9 mouse cellular contexts compared by ENCODE assay signal in the genomic region with DNA sequence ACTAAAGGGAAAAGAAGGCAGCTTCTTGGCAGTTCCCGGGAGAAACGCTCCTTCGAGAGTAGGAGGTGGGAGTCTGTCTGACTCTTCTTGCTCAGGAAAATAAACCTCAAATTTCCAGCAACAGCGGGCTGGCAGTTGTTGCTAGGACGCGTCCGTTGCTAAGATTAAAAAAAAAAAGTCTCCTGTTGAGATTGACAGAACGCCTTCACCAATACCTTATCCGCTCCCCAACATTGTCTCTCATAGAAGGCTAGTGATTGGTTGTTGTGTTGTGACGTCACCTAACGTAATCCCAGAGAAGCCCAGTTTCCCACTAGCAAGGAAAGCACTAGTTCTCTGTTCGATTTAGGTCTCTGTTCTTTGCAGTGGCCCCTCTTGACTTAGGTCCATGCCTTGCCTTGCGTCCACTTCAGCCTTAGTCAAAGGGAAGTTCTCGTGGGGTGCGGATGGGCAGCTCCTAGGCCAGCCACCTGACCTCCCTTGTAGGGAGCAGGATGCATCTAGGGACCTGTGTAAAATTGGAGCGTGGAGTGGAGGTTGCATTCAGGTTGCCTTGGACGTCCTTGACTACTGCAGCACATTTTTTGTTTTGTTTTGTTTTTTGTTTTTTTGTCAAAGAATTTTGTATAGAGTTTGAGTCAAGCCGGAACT. TPM values are rescaled to one million over a fixed set of nuclear protein-coding genes. Genes with fewer than 3 reads are reported as not detected.
A peak's percentile ranks its signal among the peaks of the same experiment; 100 is the strongest.
DNase-seq lines count a peak whose midpoint lies in the region; ATAC-seq and TF ChIP-seq lines count a peak whose summit lies in the region.
"Had no signal": no experiment of that assay in that cellular context is flagged by ENCODE, and none has a peak within 500 bp of the region (broad histone marks: within the 10 kb centered on the region; RNA-seq: fewer than 3 reads in every experiment).

A gene (minus strand): TSS at position 210 of the 651 bp plus-strand sequence.

- no peak for TF ChIP-seq CTCF in intestine, postnatal 0 days (IDR thresholded peaks at IDR 0.05; ENCODE audit: low read depth)

- 0 out of 2 replicates have a peak, but pooled peaks cover 5% of the 10 kb centered on the region for H3K9me3 ChIP-seq in intestine, postnatal 0 days (ENCODE audit: control insufficient read depth)
- H3K9me3 ChIP-seq: G1E had no signal

- H3K36me3 ChIP-seq in intestine, postnatal 0 days (ENCODE audit: control insufficient read depth, insufficient read depth), result no peaks in the 10 kb centered on the region
- H3K36me3 ChIP-seq: G1E had no signal

- intact Hi-C loops in heart, postnatal 25 days (cut with DNase I), result loop anchor here (10.0 kb wide), 1 partner anchor 67 kb away; no protein-coding TSS in a partner anchor
- intact Hi-C loops in left cerebral cortex, postnatal 14 days (cut with DNase I), result loop anchor here (10.0 kb wide), 1 partner anchor 163 kb away; no protein-coding TSS in a partner anchor

- DNase-seq in heart, adult 11 months, result peak; percentile 97
- DNase-seq in heart, postnatal 25 days (ENCODE audit: low spot score), result no peak
- DNase-seq in cerebellum, postnatal 14 days, result peak; percentile 79 to 81
- peak; percentile 51 to 78 for DNase-seq in frontal cortex, postnatal 36 days (ENCODE audit: low spot score in 2 of 2)
- DNase-seq in left cerebral cortex, postnatal 14 days (ENCODE audit: low spot score in 2 of 2), result peak; percentile 81 to 89
- peak; percentile 48 to 73 for DNase-seq in right cerebral cortex, postnatal 36 days (ENCODE audit: low spot score in 2 of 2)

- H3K4me1 ChIP-seq in intestine, postnatal 0 days (replicated peaks; ENCODE audit: control insufficient read depth, insufficient read depth, low read length), result no peaks in the 10 kb centered on the region

- ATAC-seq in intestine, postnatal 0 days, result peak; percentile 91
- ATAC-seq in megakaryocyte progenitor cell, adult 5-6 weeks (replicated peaks; ENCODE audit: poor library complexity), result peak; percentile 82

- H3K9ac ChIP-seq in intestine, postnatal 0 days (ENCODE audit: low read depth, low read length), result no peak within 1 kb of the TSS

- H3K4me2 ChIP-seq in intestine, postnatal 0 days (replicated peaks; ENCODE audit: low read depth), result peak within 1 kb of the TSS; percentile 66

- peak within 1 kb of the TSS; percentile 31 for H3K4me3 ChIP-seq in intestine, postnatal 0 days (ENCODE audit: low read depth, low read length)

- 0 out of 2 replicates have a peak, but pooled peaks cover 7% of the 10 kb centered on the region for H3K27me3 ChIP-seq in intestine, postnatal 0 days (replicated peaks; ENCODE audit: control insufficient read depth, insufficient read depth, low read length)

- WGBS in intestine, postnatal 0 days, result 14% methylated on average over 18 of the region's 18 CpGs

- no peak within 1 kb of the TSS for H3K27ac ChIP-seq in intestine, postnatal 0 days (ENCODE audit: low read depth, low read length)

RNA-seq across cellular contexts. Expression of the gene that starts here (rescaled TPM):
- total RNA-seq in heart, postnatal 25 days (2021), result not detected
- polyA plus RNA-seq in intestine, postnatal 0 days (2015; fragmentation: Nextera tagmentation; extraction: Ambion mirVana), result 0.89 and 1.0 TPM in 2 replicates
- under 1 TPM; 0.11 to 0.30 TPM for total RNA-seq in left cerebral cortex, postnatal 14 days (2021)
- total RNA-seq in megakaryocyte progenitor cell, adult 5-6 weeks (2015), result not detected in 2 replicates
- total RNA-seq in megakaryocyte progenitor cell, adult 5-6 weeks (2017), result not detected in 2 replicates
- total RNA-seq: G1E had no signal
- polyA plus RNA-seq: G1E had no signal

Comparison
In these comparisons a context has a peak if more than half of its experiments do, and no peak if none do; other contexts are left out.
1. Peak in DNase-seq in left cerebral cortex, postnatal 14 days; RNA of the gene not detected or under 1 TPM.
2. Peak in ATAC-seq in megakaryocyte progenitor cell, adult 5-6 weeks; RNA of the gene not detected or under 1 TPM.